Mouse (Mus musculus) gonadal fat pad, adult 2 months (tissue): ENCODE measurements around the gene Srek1ip1. TPM values are rescaled to one million over a fixed set of nuclear protein-coding genes. Genes with fewer than 3 reads are reported as not detected.

Source experiments
- DNase-seq: peaks from one replicate; pipeline ENCODE4 v3.0.0-alpha.2; 2012; ENCODE audit warnings: low read depth
- polyA plus RNA-seq: library from polyadenylated mRNA; depleted of rRNA; stranded (reverse); fragments of >200 nt; gene quantifications from 2 replicates; pipeline ENCODE4 v1.2.3, GENCODE M21; 2012; rRNA removed

The Srek1ip1 gene
- 9.5 and 10.2 TPM in 2 replicates for polyA plus RNA-seq

DNA sequence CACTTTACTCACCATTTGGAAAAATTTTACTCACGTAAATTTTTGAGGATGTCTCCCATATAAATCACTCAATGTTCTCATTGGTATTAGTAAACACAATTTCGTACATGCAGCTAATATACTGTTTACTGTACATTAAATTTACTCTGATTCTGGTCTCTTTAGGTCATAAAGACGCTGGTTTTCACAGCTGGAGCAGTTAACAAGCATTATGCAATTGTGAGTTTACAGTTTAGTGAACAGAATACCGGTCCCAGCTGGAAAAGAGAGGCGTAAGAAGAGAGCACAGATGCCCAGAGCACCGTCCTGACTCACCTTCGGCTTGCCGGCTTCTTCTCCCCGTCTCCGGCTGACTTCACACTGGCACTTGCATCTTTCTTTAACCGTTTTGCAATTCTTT lies at the start of gene Srek1ip1:
Gene Srek1ip1, plus strand, starts transcription at position 301 of the 400 bp plus-strand sequence.
- no peak for DNase-seq

DNA sequence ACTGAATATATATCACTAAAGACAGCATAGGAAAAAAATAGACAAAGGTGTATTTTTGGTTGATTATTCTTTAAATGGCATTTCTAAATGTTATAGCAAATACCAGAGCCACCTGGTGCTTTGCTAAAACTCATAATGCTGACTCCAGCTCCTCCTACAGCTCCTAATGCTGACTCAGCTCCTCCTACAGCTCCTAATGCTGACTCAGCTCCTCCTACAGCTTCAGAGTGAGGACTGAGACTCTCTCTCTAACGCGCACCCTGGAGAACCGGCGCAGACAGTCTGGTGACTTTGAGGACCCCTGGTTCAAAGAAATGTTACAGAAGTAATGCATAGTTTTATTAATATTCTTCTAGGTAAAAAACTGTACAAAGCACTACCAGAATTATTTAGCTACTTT lies 49.4 kb upstream of the Srek1ip1 start:
- DNase-seq = no peak

DNA sequence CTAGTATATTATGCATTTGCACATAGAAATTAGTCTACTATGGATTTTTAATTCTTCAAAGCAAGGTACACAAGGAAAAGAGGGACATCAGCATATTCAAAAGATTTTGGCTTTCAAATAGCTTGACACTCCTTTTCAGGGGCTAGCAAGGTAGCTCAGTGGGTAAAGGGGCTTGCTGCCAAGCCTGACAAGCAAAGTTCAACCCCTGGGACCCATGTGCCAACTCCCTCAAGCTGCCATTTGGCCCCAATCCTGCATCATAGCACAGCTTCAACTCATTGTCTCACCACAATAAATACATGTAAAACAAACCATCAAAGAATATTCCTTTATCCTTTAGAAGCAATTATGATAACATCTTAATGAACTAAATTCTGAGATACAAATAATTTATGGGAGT lies 45.3 kb upstream of the Srek1ip1 start:
- DNase-seq = no peak

DNA sequence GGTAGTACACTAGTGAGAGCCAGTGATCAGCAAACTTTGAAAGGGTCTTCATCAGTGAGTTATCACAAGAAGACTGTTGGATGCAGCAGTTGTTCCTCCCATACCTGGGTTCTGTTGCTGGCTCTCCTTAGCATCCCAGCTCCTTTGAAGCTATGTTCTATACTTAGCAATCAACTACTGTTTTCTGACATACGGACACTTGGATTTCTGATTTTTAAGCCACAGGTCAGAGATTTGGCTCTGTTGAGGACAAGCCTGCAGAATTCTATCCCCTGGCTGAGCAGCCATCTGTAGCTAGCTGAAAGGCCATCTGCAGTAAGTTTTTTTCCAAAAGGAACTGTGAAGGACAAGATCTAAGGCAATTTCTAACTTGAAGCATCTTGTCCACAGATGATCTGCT lies 32.9 kb upstream of the Srek1ip1 start:
- no peak for DNase-seq

DNA sequence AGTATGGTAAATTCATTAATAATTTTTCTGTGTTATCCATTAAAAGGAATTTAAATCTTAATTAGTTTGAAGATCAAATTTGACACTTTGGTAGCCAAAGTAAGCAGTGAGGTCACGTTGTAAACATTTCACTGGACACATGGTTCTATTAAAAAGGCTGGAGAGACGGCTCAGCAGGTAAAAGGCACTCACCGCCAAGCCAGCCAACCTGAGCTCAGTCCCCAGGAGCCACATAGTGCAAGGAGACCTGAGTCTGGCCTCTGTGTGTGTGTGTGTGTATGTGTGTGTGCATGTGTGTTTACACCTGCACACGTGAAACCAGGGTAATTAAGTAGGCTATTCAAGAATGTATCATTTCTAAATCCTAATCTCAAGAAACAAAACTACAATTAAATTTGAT lies 29.9 kb upstream of the Srek1ip1 start:
- DNase-seq = no peak

DNA sequence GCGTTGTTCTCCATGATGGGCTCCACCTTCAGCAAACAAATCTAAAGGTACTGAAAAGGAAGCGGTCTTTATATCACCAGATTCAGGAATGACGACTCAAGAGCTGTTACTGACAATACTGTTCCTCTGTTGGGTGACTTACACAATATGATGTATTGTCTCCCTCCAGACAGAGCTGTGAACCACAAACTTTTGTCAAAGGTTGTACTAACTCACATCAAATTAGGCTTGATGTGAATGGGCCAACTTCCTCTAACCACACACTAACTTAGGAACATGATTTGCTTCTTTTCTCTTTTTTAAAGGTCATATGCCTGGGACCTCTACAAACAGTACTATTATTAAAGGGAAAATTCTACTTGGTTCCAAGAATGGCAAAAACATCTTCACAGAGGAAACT lies 29.1 kb upstream of the Srek1ip1 start:
- DNase-seq = no peak

DNA sequence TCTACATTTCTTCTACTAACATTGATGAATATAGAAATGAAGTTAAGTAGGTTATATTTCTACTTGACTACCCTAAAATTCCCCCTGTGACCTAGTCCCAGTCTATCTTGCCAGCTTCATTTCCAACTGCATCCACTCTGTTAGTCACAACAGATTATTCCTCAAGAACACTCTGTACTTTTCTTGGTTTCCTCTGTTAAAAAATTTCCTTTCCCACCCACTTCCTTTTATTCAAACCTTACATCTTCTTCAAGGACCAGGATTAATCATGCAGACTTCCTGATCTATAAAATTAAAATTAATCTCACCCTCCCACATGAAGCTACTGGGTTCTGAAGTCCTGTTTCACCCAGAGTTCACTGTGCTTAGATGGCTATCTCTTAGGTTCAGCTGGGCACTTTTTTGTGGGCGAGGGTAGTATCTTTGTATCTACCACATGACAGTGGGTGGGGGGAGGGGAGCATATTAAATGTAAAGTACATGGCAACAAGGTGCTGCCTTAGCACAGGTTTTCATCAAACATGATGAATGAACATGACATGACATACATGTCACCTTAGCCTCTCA lies 13.1 kb upstream of the Srek1ip1 start:
- no peak for DNase-seq

DNA sequence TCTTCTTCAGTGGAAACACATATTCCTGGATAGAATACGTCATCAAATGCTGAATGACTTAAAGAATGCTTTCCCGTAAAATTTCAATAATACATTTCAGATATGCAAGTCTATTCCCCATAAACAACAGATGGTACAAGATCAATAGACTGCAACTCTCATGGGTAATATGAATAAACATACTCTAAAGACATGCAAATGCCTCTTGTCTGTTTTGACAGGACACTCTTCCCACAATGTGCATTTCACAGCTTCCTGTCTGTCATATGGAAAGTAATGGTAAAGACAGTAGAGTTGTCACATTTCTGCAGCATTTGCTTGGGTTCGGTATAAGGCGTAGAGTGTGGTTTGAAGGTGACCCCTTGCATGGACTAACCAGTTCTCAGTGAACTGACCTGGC lies 5.0 kb upstream of the Srek1ip1 start:
- DNase-seq = no peak

DNA sequence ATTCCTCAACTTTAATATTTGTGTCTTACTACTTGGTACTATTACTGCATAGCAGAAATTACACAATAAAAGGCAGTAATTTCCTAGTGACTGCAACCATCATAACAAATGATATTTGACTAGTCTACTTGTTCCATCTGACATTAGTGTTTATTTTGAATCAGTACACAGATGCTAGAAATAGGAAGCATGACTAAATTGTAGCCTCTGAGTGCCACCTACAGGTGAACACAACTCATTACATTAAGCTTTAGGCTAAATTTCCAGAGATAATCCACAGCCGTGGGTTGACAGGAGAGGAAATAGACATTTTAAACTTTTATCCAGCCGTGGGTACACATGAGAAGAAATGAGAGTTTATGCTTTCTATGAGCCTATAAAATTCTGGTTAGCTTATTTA lies 2.6 kb upstream of the Srek1ip1 start:
- no peak for DNase-seq

DNA sequence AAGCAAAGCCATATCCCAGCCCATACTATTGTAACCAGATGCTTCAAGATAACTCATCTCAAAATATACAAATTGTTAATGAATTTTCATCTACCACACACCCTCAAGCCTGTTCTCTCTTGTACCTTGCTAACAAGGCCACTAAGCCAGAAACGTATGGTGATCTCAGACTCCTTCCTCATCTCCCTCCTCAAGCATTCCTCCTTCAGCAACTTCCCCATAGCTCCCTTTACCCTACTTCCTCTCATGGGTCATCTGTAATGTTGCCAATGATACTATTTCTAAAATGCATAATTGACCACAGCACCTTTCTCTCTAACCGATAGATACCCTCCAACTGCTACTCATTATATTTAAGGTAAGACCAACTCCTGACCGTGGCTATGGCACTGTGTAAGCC lies 2.1 kb downstream of the Srek1ip1 start:
- DNase-seq = no peak

DNA sequence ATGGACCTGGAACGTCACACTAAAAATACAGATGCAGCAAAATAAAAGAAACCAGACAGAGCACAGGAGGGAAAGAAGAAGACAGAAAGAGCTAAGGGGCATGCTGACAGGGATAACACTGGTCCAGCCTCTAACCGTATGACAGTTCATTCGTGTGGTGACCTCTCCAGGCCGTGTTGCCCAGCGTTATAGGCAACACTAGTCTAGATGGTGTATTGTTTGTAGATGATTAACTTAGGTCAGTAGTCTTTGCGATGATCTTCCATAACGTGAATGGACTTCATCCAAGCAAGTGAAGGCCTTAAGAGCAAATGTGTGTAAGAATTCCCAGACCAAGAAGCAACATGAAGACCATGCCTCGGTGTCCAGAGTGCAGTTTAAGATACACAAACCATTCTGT lies 6.8 kb downstream of the Srek1ip1 start:
- DNase-seq = no peak

DNA sequence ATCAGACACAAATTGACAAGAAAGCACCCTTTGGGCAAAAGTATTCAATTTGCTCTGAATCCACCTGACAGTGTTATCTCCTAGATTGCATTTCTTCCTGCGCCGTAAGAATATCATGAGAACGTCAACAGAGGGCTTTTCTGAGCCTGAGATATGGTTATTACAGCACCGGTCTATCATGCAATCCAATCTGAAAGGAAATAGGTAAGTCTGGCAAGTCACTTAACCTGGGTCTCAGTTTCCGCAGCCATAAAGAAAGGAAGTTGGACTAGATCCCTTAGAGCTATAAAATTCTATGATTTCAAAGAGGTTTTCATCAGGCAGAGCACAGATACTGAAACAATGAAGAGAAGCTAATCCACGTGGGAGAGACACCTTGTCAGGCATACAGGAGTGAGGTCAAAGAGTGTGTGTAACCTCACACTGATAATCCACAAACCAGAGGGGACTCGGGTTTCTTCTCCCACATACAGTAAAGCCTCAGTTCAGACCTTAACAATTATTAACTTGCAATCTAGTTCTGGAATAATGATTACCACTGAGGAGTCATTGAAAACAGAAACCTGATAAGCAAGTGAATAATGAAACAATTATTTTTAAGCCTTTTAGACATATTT lies 7.4 kb downstream of the Srek1ip1 start:
- no peak for DNase-seq

DNA sequence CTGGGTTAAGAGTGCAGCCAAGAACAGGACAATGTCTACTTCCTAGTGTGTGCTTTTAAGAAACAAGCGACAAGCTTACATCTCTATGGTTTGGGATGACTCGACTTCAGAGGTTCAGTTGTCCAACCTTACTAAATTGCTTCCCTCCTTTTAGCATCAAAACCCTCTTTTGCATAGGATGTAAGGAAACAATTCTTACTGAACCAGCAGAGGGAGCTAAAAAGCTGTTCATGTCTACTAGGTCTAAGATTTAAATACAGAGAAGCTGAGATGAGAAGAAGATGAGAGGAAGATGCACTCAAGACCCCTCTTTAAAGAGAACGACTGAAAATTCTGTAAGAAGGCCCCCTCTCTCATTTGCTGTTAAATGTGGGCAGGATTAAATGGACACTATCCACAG lies 13.4 kb downstream of the Srek1ip1 start:
- DNase-seq = no peak

DNA sequence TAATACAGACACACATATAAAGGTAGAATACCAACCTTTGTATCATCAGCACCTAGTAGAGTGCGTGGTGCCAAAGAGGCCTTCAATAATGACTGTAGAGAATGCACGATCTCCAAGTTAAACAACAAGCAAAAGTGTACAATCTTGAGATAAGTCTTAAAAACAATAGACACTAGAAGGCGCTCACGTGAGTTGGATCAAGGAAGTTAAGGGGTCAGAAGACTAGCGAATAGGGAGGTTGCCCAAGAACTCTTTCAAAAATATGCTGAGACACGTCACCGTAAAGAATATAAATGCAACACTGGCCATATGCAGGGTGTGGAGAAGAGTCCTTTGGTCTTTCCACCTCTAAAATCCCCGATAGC lies 24.0 kb downstream of the Srek1ip1 start:
- DNase-seq = no peak

DNA sequence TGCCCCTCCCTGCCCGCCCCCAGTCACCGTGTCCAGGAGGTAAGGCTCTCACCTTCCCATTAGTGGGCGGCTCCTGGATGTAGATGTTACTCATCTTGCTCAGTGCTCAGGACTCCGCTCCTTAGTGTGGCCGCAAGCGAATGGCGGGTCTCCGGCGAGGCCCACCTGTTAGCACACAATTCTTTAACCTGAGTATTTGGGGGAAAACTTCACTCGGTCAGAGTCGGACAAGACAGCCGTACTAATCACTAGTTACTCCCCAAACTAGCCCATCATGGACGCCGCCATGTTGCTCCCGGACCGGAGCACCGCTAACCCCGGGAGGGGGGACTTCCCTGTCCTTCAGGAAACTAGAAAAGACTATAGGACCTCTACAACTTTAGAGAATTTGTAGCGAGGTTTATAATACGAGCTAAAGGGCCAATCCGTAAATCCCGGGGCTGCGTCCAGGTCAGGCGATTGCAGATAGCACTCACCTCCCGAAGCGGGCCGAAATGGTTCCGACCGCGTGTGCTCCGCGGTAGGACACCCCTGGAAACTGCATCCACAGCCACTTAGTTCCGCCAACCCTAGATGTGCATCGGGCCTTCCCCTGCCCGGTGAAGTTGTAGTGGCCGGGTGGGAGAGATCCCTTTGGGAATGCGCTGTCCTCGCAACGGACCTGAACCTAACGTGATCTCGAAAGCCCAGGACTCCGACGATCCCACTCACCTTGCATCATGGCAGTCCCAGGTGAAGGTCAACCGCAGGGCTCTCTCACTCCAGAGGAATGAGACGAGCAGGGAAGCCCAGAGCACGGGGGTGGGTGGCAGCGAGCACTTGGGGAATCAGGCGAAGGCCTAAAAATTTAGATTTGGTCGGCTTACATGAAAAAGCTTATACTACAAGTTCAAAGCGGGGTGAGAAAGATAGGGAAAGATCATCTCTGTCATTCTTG lies 24.6 kb downstream of the Srek1ip1 start, which contains the start of gene Cwc27:
Gene Cwc27, minus strand, starts transcription at position 508 of the 937 bp plus-strand sequence.
- DNase-seq = peak; percentile 57

DNA sequence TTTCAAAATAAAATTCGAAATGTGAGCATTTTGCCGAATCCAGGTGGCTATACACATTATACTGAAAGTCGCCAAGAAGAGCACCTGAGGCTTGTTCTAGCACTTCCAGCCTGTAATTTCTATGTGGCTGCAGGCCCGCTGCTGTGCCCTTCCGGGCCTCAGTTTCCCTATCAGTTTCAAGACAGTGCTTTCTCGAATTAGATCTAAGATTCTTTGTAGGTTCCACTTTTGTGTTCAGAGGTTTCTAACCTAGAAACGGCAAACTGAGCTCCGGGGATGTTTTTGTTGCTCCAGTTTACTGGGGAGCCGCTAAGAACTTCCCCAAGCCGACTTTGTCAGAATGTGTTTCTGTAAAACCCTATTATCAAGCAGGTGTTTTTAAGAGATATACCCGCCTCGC lies 25.4 kb downstream of the Srek1ip1 start:
- DNase-seq = no peak

DNA sequence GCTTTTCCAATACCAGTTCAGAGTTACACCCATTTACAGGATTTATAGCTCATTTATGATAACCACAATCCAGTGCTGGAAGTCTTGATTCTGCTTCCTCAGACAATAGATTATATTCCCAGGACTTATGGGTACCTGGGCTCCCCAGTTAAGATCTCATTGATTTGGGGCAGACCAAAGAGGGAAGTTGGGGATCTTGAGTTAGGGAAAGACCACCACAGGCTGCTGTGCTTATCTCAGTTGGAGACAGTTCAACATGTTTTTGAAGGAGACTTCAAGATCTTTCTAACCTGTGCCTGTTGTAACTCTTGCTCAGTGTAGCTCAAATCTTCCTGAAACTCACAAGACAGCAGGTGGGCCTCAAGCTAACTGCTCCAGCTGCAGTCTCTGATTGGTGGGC lies 28.9 kb downstream of the Srek1ip1 start:
- DNase-seq = no peak

DNA sequence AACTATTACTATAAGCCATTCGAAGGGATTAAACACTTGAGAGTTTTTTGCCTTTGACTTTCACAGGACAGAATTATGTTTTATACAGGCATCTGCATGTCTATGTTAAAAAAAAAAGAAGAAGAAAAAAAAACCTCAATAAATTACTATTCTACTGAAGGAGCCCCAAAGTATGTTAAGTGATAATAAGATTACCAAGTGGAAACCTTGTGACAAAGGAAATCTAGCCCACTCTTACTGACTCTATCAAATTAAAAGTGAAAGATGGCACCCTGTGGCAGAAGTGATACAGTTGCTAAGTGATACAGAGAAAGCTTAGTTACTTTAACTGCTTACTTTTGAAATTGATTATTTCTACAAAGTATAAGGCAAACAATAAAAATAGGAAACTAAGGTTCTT lies 29.6 kb downstream of the Srek1ip1 start:
- no peak for DNase-seq

DNA sequence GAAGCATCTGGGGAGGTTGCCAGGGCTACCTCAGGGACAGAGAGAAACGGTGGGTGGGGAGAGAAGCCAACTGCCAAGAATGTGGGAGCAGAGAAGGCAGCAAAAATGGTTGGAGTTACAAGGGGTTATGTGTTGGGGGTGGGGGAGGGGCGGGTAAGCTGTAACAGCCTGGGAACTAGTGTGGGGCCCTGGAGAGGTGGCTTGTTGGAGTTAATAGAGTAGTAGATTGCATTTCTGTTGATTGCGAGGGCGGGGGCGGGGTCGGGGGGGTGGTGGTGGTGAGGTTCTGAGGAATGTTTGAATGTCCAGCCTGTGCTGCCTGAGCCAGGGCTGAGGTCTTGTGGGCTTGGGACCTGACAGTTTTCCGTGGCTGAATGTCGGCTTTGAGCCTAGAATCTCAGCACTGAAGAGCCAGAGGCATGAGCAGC lies 30.1 kb downstream of the Srek1ip1 start:
- no peak for DNase-seq

DNA sequence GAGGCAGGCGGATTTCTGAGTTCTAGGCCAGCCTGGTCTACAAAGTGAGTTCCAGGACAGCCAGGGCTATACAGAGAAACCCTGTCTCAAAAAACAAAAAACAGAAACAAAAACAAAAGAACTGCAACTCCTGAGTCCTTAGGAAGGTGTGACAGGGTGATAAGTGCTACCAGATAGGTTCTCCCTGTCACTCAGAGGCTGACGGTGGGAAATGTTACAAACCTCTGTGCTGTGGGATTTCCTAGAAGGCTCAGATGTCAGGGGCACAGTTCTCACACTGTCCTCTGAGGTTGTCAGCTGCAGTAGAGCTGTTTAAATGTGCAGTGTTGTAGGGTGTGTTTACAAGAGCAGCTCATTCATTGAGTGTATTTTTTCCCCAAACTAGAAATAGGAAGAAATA lies 33.2 kb downstream of the Srek1ip1 start:
- DNase-seq = no peak

DNA sequence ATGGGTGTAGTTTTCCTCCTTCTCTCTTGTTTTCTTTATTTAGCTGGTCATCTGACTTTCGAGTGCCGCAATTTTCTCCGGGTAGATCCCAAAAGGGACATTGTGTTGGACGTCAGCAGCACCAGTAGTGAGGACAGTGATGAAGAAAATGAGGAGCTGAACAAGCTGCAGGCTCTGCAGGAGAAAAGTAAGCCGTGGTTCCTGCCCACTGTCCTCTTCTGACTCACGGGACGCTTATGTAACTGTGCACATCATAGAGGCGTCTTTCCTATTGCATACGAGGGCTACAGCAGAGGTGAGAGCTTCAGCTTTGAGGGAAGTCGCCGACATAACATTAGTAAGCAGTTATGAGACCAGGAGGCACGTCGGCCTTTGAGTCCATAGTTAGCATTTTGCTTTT lies 40.5 kb downstream of the Srek1ip1 start:
- DNase-seq = no peak

DNA sequence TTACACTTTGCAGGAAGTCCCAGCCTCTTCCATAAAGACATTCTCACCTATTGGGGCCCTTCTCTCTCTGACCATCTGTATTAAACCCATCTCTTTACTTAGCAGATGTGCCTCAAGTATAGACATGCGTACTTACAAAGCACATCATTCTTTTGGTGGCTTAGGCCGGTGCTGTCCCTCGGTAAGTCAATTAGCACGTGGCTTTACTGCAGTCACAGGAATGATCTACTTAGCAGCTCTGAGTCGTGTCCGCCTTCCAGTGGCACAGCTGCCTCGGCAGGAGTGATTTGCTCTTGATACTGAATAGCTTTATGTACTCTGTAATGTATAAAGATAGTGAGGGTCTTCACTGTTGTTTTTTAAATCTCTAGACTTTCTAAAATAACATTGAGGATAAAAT lies 45.3 kb downstream of the Srek1ip1 start:
- DNase-seq = no peak

DNA sequence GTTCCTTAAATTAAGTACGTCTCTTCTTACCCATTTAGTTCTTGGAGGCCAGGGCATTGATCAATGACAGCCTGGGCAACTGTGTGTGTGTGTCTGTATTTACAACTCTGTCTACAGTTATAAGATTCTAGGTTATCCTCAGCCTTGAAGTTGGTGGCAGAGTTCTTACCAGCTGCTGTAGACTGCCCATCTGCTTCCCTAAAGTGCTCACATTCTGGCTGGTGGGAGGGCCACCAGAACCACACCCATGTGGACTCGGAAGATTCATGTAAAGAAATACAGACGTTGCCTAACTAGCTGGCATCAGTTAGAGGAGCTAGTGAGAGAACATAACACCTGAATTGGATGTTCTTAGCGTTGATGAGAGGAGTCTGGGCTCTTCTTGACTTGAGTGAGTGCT lies 49.7 kb downstream of the Srek1ip1 start:
- no peak for DNase-seq
